Mouse (Mus musculus) thymus, adult 2 months (tissue): ENCODE results near the gene Neurod2.

Source experiments
- CTCF ChIP-seq: fragments of 200-500 bp; IDR thresholded peaks from 2 replicates; pipeline ENCODE4 v1.5.1; 2012; ENCODE audit warnings: mild to moderate bottlenecking, control low read depth, low read length, moderate library complexity, borderline replicate concordance; ENCODE audit not compliant: control insufficient read depth, poor library complexity, insufficient read depth; ENCODE audit errors: extremely low read depth
- POLR2A ChIP-seq: fragments of 200-500 bp; IDR thresholded peaks from 2 replicates; pipeline ENCODE4 v1.6.1; 2012; ENCODE audit warnings: mild to moderate bottlenecking, low read length, control low read depth, moderate library complexity; ENCODE audit not compliant: control insufficient read depth, poor library complexity, insufficient read depth; ENCODE audit errors: extremely low read depth

DNA sequence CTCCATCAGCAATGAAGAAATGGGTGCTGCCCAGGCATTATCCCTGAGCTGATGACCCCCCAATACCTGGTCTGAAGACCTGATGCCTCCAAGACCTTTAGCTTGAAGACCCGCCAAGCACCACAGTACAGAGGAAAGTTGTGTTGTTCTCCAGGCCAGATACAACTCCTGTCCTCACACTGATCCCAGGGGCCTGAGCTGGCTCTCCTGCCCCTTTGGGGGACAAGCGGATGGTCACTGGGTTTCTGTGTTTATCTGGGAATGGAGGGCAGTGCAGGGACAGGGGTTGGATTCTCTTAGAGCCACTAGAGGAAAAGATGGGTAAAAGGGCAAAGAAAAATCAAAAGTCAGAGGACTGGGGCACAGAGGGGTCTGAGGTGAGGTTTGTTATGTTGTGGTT, 9.5 kb downstream of the Neurod2 start:
- TF ChIP-seq POLR2A = no peak
- TF ChIP-seq CTCF = no peak
